Mouse (Mus musculus): ENCODE results near the gene Klhl33. TPM values are rescaled to one million over a fixed set of nuclear protein-coding genes. Genes with fewer than 3 reads are reported as not detected.
"Not testable (repeated sequence)": the region's sequence is repeated elsewhere in the genome, so short reads cannot be mapped to it uniquely, and the experiment has no call there.

The Klhl33 gene
- total RNA-seq (2015; ENCODE audit: low replicate concordance) (not detected in 2 replicates), total RNA-seq (2017; ENCODE audit: low replicate concordance) (0.14 TPM in 1 of 2 replicates, not detected in the other)

DNA sequence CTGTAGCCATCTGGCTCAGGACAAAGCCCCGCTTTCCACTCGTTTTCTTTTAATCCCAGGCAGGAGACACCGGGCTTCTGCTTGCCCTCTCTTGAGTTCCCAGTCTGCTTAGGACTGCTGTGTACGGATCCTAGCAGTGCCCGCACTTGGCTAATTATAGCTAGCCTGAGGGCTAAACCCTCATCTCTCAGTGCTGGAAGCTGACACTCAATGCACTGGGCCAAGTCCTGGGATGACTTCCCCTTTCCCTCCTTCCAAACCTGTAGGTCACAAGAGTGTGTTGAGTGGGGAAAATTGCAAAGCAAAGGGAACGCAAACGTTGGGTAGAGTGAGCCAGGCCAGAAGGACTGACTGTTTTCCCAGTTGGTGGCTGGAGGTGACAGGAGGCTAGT lies at the start of gene Klhl33:
Gene Klhl33, minus strand, starts transcription at position 134 of the 392 bp plus-strand sequence.
- no peak for ATAC-seq (replicated peaks; ENCODE audit: low FRiP score, poor library complexity, severe bottlenecking)

GRCm38 (mm10) chr14:50945526-50945925 lies 48.2 kb upstream of the Klhl33 start:
- ATAC-seq (replicated peaks; ENCODE audit: low FRiP score, poor library complexity, severe bottlenecking) = peak; percentile 26

GRCm38 (mm10) chr14:50945081-50945480 lies 47.8 kb upstream of the Klhl33 start:
- 0 out of 2 replicates have a peak, but pooled peaks have one; percentile 11 for ATAC-seq (replicated peaks; ENCODE audit: low FRiP score, poor library complexity, severe bottlenecking)

DNA sequence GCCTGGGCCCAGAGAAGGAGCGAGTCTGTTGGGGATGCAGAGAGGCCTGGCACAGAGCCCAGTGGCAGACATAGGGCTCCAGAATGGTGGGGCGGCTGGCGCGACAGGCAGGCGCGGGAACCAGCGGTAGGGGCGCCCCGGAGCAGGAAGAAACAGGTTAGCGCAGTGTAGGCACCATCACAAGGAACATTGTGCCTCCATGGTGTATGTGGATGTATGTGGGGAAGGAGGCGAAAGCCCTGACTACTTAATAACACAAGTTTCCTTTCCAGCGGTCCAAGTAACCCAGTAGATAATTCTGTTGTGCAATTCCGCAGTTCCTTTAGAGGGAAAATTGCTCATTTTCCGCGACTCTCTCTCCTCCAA lies 47.3 kb upstream of the Klhl33 start:
- peak; percentile 78 for ATAC-seq (replicated peaks; ENCODE audit: low FRiP score, poor library complexity, severe bottlenecking)

- ATAC-seq (replicated peaks; ENCODE audit: low FRiP score, poor library complexity, severe bottlenecking) = peak; percentile 88
Observed at GRCm38 (mm10) chr14:50943932-50944667, 46.8 kb upstream of the Klhl33 start, which contains the start of gene Gm49342. Gene Gm49342, plus strand, starts transcription at chr14:50944517.

DNA sequence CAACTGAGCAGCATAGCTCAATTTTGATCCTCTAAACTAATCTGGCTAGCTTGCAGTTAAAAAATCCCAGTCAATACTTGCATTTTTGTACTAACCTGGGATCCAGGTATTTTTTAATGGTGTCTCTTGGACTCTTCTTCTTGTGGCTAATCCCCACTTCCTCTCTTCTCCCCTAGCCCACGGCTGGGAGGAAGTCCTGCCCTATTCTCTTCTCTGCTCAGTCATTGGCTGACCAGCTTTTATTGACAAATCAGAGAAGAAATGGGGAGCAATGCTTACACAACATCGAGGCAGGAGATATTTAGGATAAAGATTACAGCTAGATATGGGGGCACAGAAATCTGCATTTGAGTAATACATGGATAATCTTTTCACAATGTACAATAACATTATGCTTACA lies 41.6 kb upstream of the Klhl33 start:
- no peak for ATAC-seq (replicated peaks; ENCODE audit: low FRiP score, poor library complexity, severe bottlenecking)

DNA sequence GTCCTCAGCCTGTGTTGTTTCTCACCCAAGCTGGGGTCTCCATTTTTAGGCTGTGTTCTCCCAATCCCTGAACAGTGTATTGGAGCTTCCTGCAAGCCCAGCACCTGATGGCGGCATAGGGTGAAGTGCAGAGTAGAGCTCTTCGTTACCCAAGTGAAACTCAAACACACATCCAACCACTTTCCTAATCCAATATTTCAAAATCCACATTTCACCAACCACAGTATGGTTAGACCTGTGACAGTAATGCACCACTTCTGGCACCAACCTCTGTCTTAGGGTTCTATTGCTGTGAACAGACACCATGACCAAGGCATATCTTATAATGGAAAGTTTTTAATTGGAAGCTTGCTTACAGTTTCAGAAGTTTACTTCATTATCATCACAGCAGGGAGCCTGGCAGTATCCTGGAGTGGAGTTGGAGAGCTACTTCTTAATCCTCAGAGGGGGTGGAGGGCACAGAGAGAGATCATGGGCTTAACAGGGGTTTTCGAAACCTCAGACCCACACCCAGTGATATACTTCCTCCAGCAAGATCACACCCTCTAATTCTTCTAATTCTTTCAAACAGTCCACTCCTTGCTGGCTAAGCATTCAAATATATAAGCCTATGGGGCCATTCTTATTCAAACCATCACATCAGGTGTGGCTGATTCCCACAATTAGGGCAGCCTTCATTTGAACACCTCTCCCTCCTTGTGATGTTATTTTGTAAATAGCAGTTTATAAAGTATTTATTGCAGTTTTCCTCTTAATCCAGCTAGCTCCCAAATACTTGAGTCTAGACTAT lies 41.0 kb upstream of the Klhl33 start:
- no peak for ATAC-seq (replicated peaks; ENCODE audit: low FRiP score, poor library complexity, severe bottlenecking)

GRCm38 (mm10) chr14:50936649-50937048 lies 39.3 kb upstream of the Klhl33 start:
- ATAC-seq (replicated peaks; ENCODE audit: low FRiP score, poor library complexity, severe bottlenecking) = no peak

- peak; percentile 63; the same call in 1 of the 2 replicates for ATAC-seq (replicated peaks; ENCODE audit: low FRiP score, poor library complexity, severe bottlenecking)
Observed at GRCm38 (mm10) chr14:50931493-50932020, 34.2 kb upstream of the Klhl33 start.

GRCm38 (mm10) chr14:50930754-50931492 lies 33.6 kb upstream of the Klhl33 start, which contains the start of the genes Pip4p1 and Pnp:
Gene Pip4p1, minus strand, starts transcription at chr14:50930856.
Gene Pnp, plus strand, starts transcription at chr14:50931082.
- peak; percentile 91 for ATAC-seq (replicated peaks; ENCODE audit: low FRiP score, poor library complexity, severe bottlenecking)

DNA sequence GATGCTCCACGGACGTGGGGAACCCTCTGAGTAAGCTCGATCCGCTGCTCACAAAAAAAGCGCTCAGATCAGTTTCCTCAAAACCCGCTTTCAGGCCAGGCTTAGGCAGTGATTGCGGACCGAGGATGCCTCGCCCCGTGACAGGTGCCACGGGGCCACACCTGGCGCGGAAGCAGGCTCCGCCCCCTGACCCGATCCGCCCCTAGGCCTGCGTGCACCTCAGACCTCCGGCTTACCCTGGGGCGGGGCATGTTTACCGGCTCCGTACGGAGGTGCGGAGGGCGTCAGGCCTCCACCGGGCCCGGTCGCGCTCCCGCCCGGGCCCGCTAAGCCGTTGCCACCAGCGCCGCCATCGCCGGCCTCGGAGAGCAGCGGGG lies 33.1 kb upstream of the Klhl33 start:
- peak; percentile 69 for ATAC-seq (replicated peaks; ENCODE audit: low FRiP score, poor library complexity, severe bottlenecking)

DNA sequence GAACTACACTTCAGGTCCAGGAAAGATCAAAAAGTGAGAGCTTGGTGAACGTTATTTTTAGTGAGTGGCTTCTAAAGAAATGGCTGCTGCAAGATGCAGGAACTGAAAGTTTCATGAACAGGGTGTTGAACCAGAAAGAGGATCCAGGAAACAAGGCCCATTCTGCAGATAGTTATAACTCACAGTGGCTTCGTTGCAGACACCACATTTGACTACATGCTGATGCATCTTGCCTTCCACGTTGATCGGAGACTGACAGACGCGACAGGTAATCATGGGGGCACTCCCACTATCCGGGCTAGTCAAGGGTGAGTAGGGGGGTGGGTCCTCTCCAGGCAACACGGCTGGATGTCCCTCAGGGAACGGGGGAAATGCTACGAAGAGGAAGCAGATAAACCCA lies 32.6 kb upstream of the Klhl33 start:
- no peak for ATAC-seq (replicated peaks; ENCODE audit: low FRiP score, poor library complexity, severe bottlenecking)

- no peak for ATAC-seq (replicated peaks; ENCODE audit: low FRiP score, poor library complexity, severe bottlenecking)
Observed at GRCm38 (mm10) chr14:50927366-50927765, 30.1 kb upstream of the Klhl33 start.

DNA sequence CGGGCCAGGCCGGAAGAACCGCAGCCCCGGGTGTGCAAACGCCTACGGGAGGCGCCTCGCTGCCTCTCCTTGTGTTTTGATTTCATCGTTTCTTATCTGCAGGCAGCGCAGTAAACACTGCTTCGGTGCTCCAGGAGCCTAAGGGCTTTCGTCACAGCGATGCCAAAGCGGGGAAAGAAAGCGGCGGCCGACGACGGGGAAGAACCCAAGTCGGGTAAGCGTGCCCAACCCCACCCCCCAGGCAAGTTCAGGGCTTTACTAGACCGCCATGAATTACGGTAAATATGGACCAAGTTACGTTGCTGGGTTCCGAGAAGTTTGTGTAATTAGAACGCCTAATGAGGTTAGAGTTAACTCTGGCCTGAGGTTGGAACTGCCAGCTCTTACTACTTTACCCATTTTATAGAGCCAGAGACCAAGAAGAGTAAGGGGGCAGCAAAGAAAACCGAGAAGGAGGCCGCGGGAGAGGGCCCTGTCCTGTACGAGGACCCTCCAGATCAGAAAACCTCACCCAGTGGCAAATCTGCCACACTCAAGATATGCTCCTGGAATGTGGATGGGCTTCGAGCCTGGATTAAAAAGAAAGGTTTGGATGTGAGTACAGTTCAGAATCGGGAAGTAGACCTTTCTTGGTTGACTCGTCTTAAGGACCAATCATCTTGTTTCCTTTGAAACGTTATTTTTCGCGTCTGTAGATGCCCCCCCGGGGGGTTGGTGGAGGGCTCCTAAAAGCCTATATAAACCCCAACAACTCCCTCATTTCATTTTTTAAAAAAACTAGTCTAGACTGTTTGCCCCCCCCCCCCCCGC lies 28.0 kb upstream of the Klhl33 start:
- peak; percentile 48 for ATAC-seq (replicated peaks; ENCODE audit: low FRiP score, poor library complexity, severe bottlenecking)

GRCm38 (mm10) chr14:50924281-50925064 lies 27.2 kb upstream of the Klhl33 start, which contains the start of the genes Osgep and Apex1:
Gene Osgep, minus strand, starts transcription at chr14:50924893.
Gene Apex1, plus strand, starts transcription at chr14:50924968.
- ATAC-seq (replicated peaks; ENCODE audit: low FRiP score, poor library complexity, severe bottlenecking) = peak; percentile 89

DNA sequence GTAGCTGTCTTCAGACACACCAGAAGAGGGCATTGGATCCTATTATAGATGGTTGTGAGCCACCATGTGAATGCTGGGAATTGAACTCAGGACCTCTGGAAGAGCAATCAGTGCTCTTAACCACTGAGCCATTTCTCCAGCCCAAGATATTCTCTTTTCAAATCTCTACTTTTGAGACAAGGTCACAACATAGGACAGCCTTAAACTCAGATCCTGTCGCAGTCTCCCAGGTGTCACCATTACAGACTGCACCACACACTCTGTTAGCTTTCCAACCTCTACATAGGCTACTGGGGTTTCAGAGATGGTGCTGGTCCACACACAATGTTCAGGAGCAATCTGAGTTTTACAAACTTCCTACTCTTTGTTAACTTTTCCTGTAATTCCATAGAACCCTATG lies 26.1 kb upstream of the Klhl33 start:
- not testable (repeated sequence) for ATAC-seq (replicated peaks; ENCODE audit: low FRiP score, poor library complexity, severe bottlenecking)

GRCm38 (mm10) chr14:50911356-50911755 lies 14.0 kb upstream of the Klhl33 start:
- ATAC-seq (replicated peaks; ENCODE audit: low FRiP score, poor library complexity, severe bottlenecking) = no peak

DNA sequence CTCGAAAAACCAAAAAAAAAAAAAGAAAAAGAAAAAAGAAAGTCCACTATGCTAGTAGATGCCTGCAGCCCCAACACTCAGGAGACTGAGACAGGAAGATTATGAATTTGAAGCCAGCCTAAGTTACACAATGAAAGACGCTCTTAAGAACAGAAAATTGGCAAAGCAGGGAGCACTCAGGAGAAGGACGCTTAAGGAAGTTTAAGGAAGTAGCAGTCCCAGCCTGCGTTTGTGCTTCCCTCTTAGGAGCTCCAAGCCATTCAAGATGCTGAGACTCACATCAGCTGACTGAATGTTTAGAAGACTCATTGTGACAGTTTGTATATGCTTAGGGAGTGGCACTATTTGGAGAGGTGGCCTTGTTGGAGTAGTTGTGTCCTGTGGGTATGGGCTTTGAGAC lies 10.8 kb upstream of the Klhl33 start:
- no peak for ATAC-seq (replicated peaks; ENCODE audit: low FRiP score, poor library complexity, severe bottlenecking)

Data from erythroblast, adult 5-6 weeks (primary cell).